Mouse (Mus musculus) liver, embryonic 14.5 days (tissue): ENCODE measurements at regions not wholly inside any gene's neighbourhood (a gene's known extent, or its start where the extent isn't known, plus 50 kb on each side); places are given as distances from the start of the nearest gene placed in this dataset.

ENCODE experiments used
- CTCF ChIP-seq: IDR thresholded peaks from 2 replicates; pipeline ENCODE4 v1.5.1; 2016; ENCODE audit warnings: antibody characterized with exemption, low read depth, control low read depth
- EP300 ChIP-seq: IDR thresholded peaks from 2 replicates; pipeline ENCODE4 v1.6.1; 2016; ENCODE audit warnings: antibody characterized with exemption, low read depth

GRCm38 (mm10) chr16:58234686-58235085, 173.6 kb upstream of the Dcbld2 start:
- TF ChIP-seq CTCF (no peak), EP300 (no peak)
